In the genomic region with DNA sequence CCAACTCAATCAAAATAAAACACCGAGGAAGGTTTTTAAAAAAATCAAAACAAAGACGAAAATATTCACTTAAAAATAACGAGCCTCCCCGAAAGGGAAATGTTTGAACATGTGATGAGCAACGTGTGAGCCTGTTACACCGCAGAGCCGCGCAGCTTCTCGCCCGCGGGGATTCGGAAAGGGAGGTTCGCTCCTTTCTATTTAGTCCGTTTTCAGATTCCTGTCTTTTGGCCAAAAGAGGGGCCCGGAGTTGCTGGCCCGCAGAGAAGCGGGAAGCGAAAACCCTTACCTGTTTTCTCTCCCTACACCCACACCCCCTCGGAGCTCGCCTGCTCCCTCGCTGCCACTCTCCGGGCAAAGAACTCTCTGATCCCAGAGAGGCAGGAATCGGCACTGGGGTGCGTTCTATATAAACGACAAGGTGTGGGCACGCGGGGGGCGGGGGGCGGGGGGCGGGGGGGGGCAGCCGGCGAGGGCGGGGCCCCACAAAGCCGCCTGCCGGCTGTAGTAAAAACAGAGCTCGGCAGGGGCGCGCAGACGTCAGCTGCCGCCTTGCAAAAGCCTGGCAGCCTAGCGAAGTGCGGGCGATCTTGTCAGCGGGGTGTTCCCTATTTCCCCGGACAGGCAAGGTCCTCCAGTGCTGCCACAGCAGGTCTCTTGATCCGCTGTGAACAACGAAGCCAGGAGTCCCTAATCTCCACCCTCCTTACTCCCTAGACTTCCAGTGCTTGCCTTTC, we compare ENCODE assay signal across 7 mouse cellular contexts. TPM values are rescaled to one million over a fixed set of nuclear protein-coding genes. Genes with fewer than 3 reads are reported as not detected.
DNase-seq lines count a peak whose midpoint lies in the region; ATAC-seq lines count a peak whose summit lies in the region.

A gene (minus strand): TSS at position 377 of the 737 bp plus-strand sequence.

- peak within 1 kb of the TSS; percentile 78 for H3K9ac ChIP-seq in hindbrain, embryonic 13.5 days

- H3K27ac ChIP-seq in hindbrain, embryonic 13.5 days: peak within 1 kb of the TSS; percentile 86
- peak within 1 kb of the TSS; percentile 83 for H3K27ac ChIP-seq in midbrain, embryonic 10.5 days (replicated peaks)

- H3K4me1 ChIP-seq in hindbrain, embryonic 13.5 days (replicated peaks): peaks cover 4% of the 10 kb centered on the region; the same call in 1 of the 2 replicates
- H3K4me1 ChIP-seq in midbrain, embryonic 10.5 days: peaks cover 10% of the 10 kb centered on the region; the same call in 1 of the 2 replicates

- DNase-seq in cerebellum, postnatal 10 days: peak; percentile 55 to 74
- peak; percentile 6 to 19 for DNase-seq in frontal cortex, postnatal 36 days (ENCODE audit: low spot score in 2 of 2)
- DNase-seq in left cerebral cortex, postnatal 14 days (ENCODE audit: low spot score in 2 of 2): peak; percentile 13 to 18
- peak; percentile 44 for DNase-seq in midbrain, embryonic 10.5 days (ENCODE audit: low spot score)
- peak; percentile 63 for DNase-seq in splenic B cell, adult 2 months (ENCODE audit: low read depth, low spot score)

- peak; percentile 41 for ATAC-seq in activated CD4-positive, CD25-positive, alpha-beta regulatory T cell, adult 4 months
- ATAC-seq in hindbrain, embryonic 13.5 days (ENCODE audit: low FRiP score): peak; percentile 47

- 16% methylated on average over 47 of the region's 47 CpGs for WGBS in hindbrain, embryonic 13.5 days
- WGBS in midbrain, embryonic 10.5 days: 17% methylated on average over 47 of the region's 47 CpGs

- H3K36me3 ChIP-seq in hindbrain, embryonic 13.5 days: no peaks in the 10 kb centered on the region
- no peaks in the 10 kb centered on the region for H3K36me3 ChIP-seq in midbrain, embryonic 10.5 days
- no peaks in the 10 kb centered on the region for H3K36me3 ChIP-seq in splenic B cell, adult 2 months (ENCODE audit: control insufficient read depth, insufficient read depth, low read length, poor library complexity, severe bottlenecking)

- no peaks in the 10 kb centered on the region for H3K9me3 ChIP-seq in hindbrain, embryonic 13.5 days
- no peaks in the 10 kb centered on the region for H3K9me3 ChIP-seq in midbrain, embryonic 10.5 days (replicated peaks)

- peak within 1 kb of the TSS; percentile 59 for H3K4me2 ChIP-seq in hindbrain, embryonic 13.5 days

- intact Hi-C loops in left cerebral cortex, postnatal 14 days (cut with DNase I): no loop called here

- no peaks in the 10 kb centered on the region for H3K27me3 ChIP-seq in hindbrain, embryonic 13.5 days
- H3K27me3 ChIP-seq in midbrain, embryonic 10.5 days (ENCODE audit: low read depth, poor library complexity, severe bottlenecking): peaks cover 53% of the 10 kb centered on the region
- H3K27me3 ChIP-seq in splenic B cell, adult 2 months (ENCODE audit: control insufficient read depth, insufficient read depth, low read length, poor library complexity, severe bottlenecking): no peaks in the 10 kb centered on the region

- peak within 1 kb of the TSS; percentile 55 for H3K4me3 ChIP-seq in hindbrain, embryonic 13.5 days
- peak within 1 kb of the TSS; percentile 58 for H3K4me3 ChIP-seq in midbrain, embryonic 10.5 days

RNA-seq across cellular contexts. Expression of the gene that starts here (rescaled TPM):
- polyA plus RNA-seq in activated CD4-positive, CD25-positive, alpha-beta regulatory T cell, adult 4 months (2017; shearing (Covaris generic)): 1 to 10 TPM; 7.9 to 8.4 TPM
- polyA plus RNA-seq in hindbrain, embryonic 13.5 days (2015; fragmentation: Nextera tagmentation; extraction: Ambion mirVana): 161 and 164 TPM in 2 replicates
- total RNA-seq in left cerebral cortex, postnatal 14 days (2021): 100 to 1,000 TPM; 217 to 219 TPM
- 22.8 and 28.9 TPM in 2 replicates for polyA plus RNA-seq in midbrain, embryonic 10.5 days (2016; fragmentation: Nextera tagmentation; extraction: Ambion mirVana)

Comparison
In these comparisons a context has a peak if more than half of its experiments do, and no peak if none do; other contexts are left out.
1. Peak in every context shown above with its lines: DNase-seq, ATAC-seq, H3K4me3 ChIP-seq and H3K27ac ChIP-seq.
2. DNase-seq: peak in every context shown above with its lines; median percentile 64 in cerebellum, postnatal 10 days; 63 in splenic B cell, adult 2 months; 44 in midbrain, embryonic 10.5 days; 16 in left cerebral cortex, postnatal 14 days; 12 in frontal cortex, postnatal 36 days.